Comparison of ENCODE assay signal across 9 mouse cellular contexts in the genomic region with DNA sequence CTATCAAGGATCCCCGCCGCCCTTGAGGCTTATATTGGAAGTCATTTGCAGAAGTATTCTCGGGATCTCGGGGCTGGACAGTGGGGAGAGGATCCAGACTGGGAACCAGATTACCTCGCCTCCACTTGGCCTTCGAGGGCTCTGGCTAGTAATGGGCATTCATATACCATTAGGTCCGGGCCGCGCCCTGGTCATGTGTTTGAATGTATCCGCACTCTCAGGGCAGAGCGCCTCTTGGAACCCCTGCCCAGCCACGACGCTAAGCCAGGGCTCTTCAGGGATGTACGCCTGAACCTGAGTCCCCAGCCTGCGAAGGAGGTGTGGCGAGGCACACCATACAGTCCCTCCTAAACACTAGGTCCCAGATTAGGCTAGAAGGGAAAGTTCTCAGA. TPM values are rescaled to one million over a fixed set of nuclear protein-coding genes. Genes with fewer than 3 reads are reported as not detected.
DNase-seq lines count a peak whose midpoint lies in the region; ATAC-seq and TF ChIP-seq lines count a peak whose summit lies in the region.
"Had no signal": no experiment of that assay in that cellular context is flagged by ENCODE, and none has a peak within 500 bp of the region (broad histone marks: within the 10 kb centered on the region; RNA-seq: fewer than 3 reads in every experiment).

No protein-coding gene starts in this region.

- peaks cover 5% of the 10 kb centered on the region; the same call in 1 of the 2 replicates for H3K4me1 ChIP-seq in heart, embryonic 15.5 days (replicated peaks)
- H3K4me1 ChIP-seq in intestine, embryonic 14.5 days (replicated peaks; ENCODE audit: control insufficient read depth, insufficient read depth, low read length): no peaks in the 10 kb centered on the region

- intact Hi-C loops in heart, postnatal 25 days (cut with DNase I): no loop called here
- intact Hi-C loops in left cerebral cortex, postnatal 25 days (cut with DNase I): no loop called here

- ATAC-seq in heart, embryonic 15.5 days (replicated peaks; ENCODE audit: insufficient number of reproducible peaks, insufficient read depth, low FRiP score, low read depth): no peak
- no peak for ATAC-seq in intestine, embryonic 14.5 days (replicated peaks; ENCODE audit: low FRiP score, low TSS enrichment, low read depth)
- ATAC-seq in erythroblast, adult 5-6 weeks (replicated peaks; ENCODE audit: low FRiP score, poor library complexity, severe bottlenecking): no peak

- H3K9me3 ChIP-seq in heart, embryonic 15.5 days (replicated peaks): no peaks in the 10 kb centered on the region
- no peaks in the 10 kb centered on the region for H3K9me3 ChIP-seq in intestine, embryonic 14.5 days (ENCODE audit: control insufficient read depth, low read length)

- no peak overlapping the region for H3K9ac ChIP-seq in heart, embryonic 15.5 days
- no peak overlapping the region for H3K9ac ChIP-seq in intestine, embryonic 14.5 days (ENCODE audit: low read length)
- H3K9ac ChIP-seq: liver, embryonic 14.5 days had no signal

- H3K79me2 ChIP-seq in myocyte (ENCODE audit: control insufficient read depth, insufficient read depth): no peaks in the 10 kb centered on the region

- H3K4me3 ChIP-seq in heart, embryonic 15.5 days: peak overlapping the region; percentile 43
- peak overlapping the region; percentile 34 for H3K4me3 ChIP-seq in intestine, embryonic 14.5 days (ENCODE audit: low read depth, low read length)
- no peak overlapping the region for H3K4me3 ChIP-seq in myocyte

- no peak for TF ChIP-seq POLR2A in myocyte (IDR thresholded peaks at IDR 0.05; ENCODE audit: insufficient read length, low read depth)

- WGBS in heart, embryonic 15.5 days: 20% methylated on average over 16 of the region's 16 CpGs
- WGBS in intestine, embryonic 14.5 days: 18% methylated on average over 16 of the region's 16 CpGs

- H3K36me3 ChIP-seq in heart, embryonic 15.5 days: no peaks in the 10 kb centered on the region
- no peaks in the 10 kb centered on the region for H3K36me3 ChIP-seq in intestine, embryonic 14.5 days (ENCODE audit: control insufficient read depth, insufficient read depth, low read length)
- H3K36me3 ChIP-seq in myocyte (ENCODE audit: control insufficient read depth, insufficient read depth): no peaks in the 10 kb centered on the region

- no peak overlapping the region for H3K27ac ChIP-seq in heart, embryonic 15.5 days
- no peak overlapping the region for H3K27ac ChIP-seq in intestine, embryonic 14.5 days (ENCODE audit: low read depth)
- H3K27ac ChIP-seq: liver, embryonic 14.5 days had no signal

- H3K27me3 ChIP-seq in heart, embryonic 15.5 days: peaks cover 21% of the 10 kb centered on the region
- H3K27me3 ChIP-seq in intestine, embryonic 14.5 days (replicated peaks; ENCODE audit: control insufficient read depth, insufficient read depth, low read length): peaks cover 19% of the 10 kb centered on the region
- H3K27me3 ChIP-seq in myocyte (ENCODE audit: control insufficient read depth, insufficient read depth, insufficient read length): peaks cover 4% of the 10 kb centered on the region

- H3ac ChIP-seq in myocyte (ENCODE audit: control insufficient read depth, insufficient read length): no peak overlapping the region

- peak overlapping the region; percentile 71 for H3K4me2 ChIP-seq in heart, embryonic 15.5 days
- peak overlapping the region; percentile 56 for H3K4me2 ChIP-seq in intestine, embryonic 14.5 days (ENCODE audit: low read length)
- peak overlapping the region; percentile 42 for H3K4me2 ChIP-seq in myocyte (ENCODE audit: low read depth)

- no peak for DNase-seq in heart, postnatal 25 days (ENCODE audit: low spot score)
- DNase-seq in embryo, embryonic 10 days (ENCODE audit: low spot score): peak; percentile 8
- peak; percentile 50 for DNase-seq in intestine, embryonic 14.5 days (ENCODE audit: low spot score)
- DNase-seq in left cerebral cortex, postnatal 25 days (ENCODE audit: low spot score in 2 of 2): no peak
- DNase-seq in T-cell, adult 2 months (ENCODE audit: low spot score): no peak

TF ChIP-seq in myocyte, 11 proteins besides CTCF, POLR2A, EP300 and RAD21:
- no peak for TF ChIP-seq MYOG (IDR thresholded peaks at IDR 0.05; ENCODE audit: control insufficient read depth in 1 of 3, insufficient read depth in 1 of 3, insufficient read length in 2 of 3, low read depth in 2 of 3)
- no peak for TF ChIP-seq TCF12 (IDR thresholded peaks at IDR 0.05; ENCODE audit: insufficient read depth, poor library complexity, severe bottlenecking)

RNA-seq across cellular contexts. Expression of a gene that starts 10.9 kb away (rescaled TPM):
- polyA plus RNA-seq in heart, embryonic 15.5 days (2015; fragmentation: Nextera tagmentation; extraction: Ambion mirVana): 0.04 and 0.22 TPM in 2 replicates
- not detected for total RNA-seq in heart, postnatal 25 days (2021)
- 0.12 TPM in 1 of 2 replicates, not detected in the other for polyA plus RNA-seq in intestine, embryonic 14.5 days (2014; fragmentation: Nextera tagmentation; extraction: Ambion mirVana)
- not detected for polyA plus RNA-seq in myocyte (2012; fragmentation: generic; extraction: Trizol)
- total RNA-seq in left cerebral cortex, postnatal 25 days (2021): not detected
- total RNA-seq in erythroblast, adult 5-6 weeks (2015; ENCODE audit: low replicate concordance): not detected in 2 replicates
- total RNA-seq in erythroblast, adult 5-6 weeks (2017; ENCODE audit: low replicate concordance): not detected in 2 replicates

RNA-seq across cellular contexts. Expression of a gene that starts 14.9 kb away (rescaled TPM):
- 0.25 and 2.3 TPM in 2 replicates for polyA plus RNA-seq in heart, embryonic 15.5 days (2015; fragmentation: Nextera tagmentation; extraction: Ambion mirVana)
- total RNA-seq in heart, postnatal 25 days (2021): 1 to 10 TPM; 2.2 to 2.3 TPM
- 15.1 and 18.0 TPM in 2 replicates for polyA plus RNA-seq in intestine, embryonic 14.5 days (2014; fragmentation: Nextera tagmentation; extraction: Ambion mirVana)
- polyA plus RNA-seq in myocyte (2012; fragmentation: generic; extraction: Trizol): 0.65 TPM
- 100 to 1,000 TPM; 152 to 158 TPM for total RNA-seq in left cerebral cortex, postnatal 25 days (2021)
- 5.2 TPM in 2 replicates for total RNA-seq in erythroblast, adult 5-6 weeks (2015; ENCODE audit: low replicate concordance)
- total RNA-seq in erythroblast, adult 5-6 weeks (2017; ENCODE audit: low replicate concordance): 5.3 and 6.2 TPM in 2 replicates

RNA-seq across cellular contexts. Expression of a gene that starts 40.6 kb away (rescaled TPM):
- polyA plus RNA-seq in heart, embryonic 15.5 days (2015; fragmentation: Nextera tagmentation; extraction: Ambion mirVana): 1.2 and 5.5 TPM in 2 replicates
- 1 to 10 TPM; 1.5 to 1.8 TPM for total RNA-seq in heart, postnatal 25 days (2021)
- polyA plus RNA-seq in intestine, embryonic 14.5 days (2014; fragmentation: Nextera tagmentation; extraction: Ambion mirVana): 4.1 and 4.3 TPM in 2 replicates
- 0.24 TPM for polyA plus RNA-seq in myocyte (2012; fragmentation: generic; extraction: Trizol)
- 1 to 10 TPM; 3.6 to 4.7 TPM for total RNA-seq in left cerebral cortex, postnatal 25 days (2021)
- total RNA-seq in erythroblast, adult 5-6 weeks (2015; ENCODE audit: low replicate concordance): 15.5 and 16.3 TPM in 2 replicates
- total RNA-seq in erythroblast, adult 5-6 weeks (2017; ENCODE audit: low replicate concordance): 18.4 and 23.4 TPM in 2 replicates

RNA-seq across cellular contexts. Expression of a gene that starts 40.7 kb away (rescaled TPM):
- polyA plus RNA-seq in heart, embryonic 15.5 days (2015; fragmentation: Nextera tagmentation; extraction: Ambion mirVana): 84.5 and 90.5 TPM in 2 replicates
- total RNA-seq in heart, postnatal 25 days (2021): 10 to 100 TPM; 61.5 to 69.3 TPM
- 155 and 169 TPM in 2 replicates for polyA plus RNA-seq in intestine, embryonic 14.5 days (2014; fragmentation: Nextera tagmentation; extraction: Ambion mirVana)
- 83.1 TPM for polyA plus RNA-seq in myocyte (2012; fragmentation: generic; extraction: Trizol)
- total RNA-seq in left cerebral cortex, postnatal 25 days (2021): 10 to 100 TPM; 45.4 to 53.4 TPM
- total RNA-seq in erythroblast, adult 5-6 weeks (2015; ENCODE audit: low replicate concordance): 10.6 and 26.8 TPM in 2 replicates
- 18.1 TPM in 2 replicates for total RNA-seq in erythroblast, adult 5-6 weeks (2017; ENCODE audit: low replicate concordance)

RNA-seq across cellular contexts. Expression of a gene that starts 49.6 kb away (rescaled TPM):
- 52.0 and 53.5 TPM in 2 replicates for polyA plus RNA-seq in heart, embryonic 15.5 days (2015; fragmentation: Nextera tagmentation; extraction: Ambion mirVana)
- 1 to 10 TPM; 5.8 to 6.2 TPM for total RNA-seq in heart, postnatal 25 days (2021)
- 59.3 and 63.8 TPM in 2 replicates for polyA plus RNA-seq in intestine, embryonic 14.5 days (2014; fragmentation: Nextera tagmentation; extraction: Ambion mirVana)
- 103 TPM for polyA plus RNA-seq in myocyte (2012; fragmentation: generic; extraction: Trizol)
- total RNA-seq in left cerebral cortex, postnatal 25 days (2021): 1 to 10 TPM; 4.4 to 4.9 TPM
- 7.7 TPM in 1 of 2 replicates, not detected in the other for total RNA-seq in erythroblast, adult 5-6 weeks (2015; ENCODE audit: low replicate concordance)
- total RNA-seq in erythroblast, adult 5-6 weeks (2017; ENCODE audit: low replicate concordance): 5.4 and 12.4 TPM in 2 replicates

Comparison
In these comparisons a context has a peak if more than half of its experiments do, and no peak if none do; other contexts are left out.
1. DNase-seq: peak in embryo, embryonic 10 days (single experiment) and intestine, embryonic 14.5 days (single experiment); none in heart, postnatal 25 days (single experiment), left cerebral cortex, postnatal 25 days (0 of 2) and T-cell, adult 2 months (single experiment).
2. RNA of a gene that starts 14.9 kb away (total RNA-seq): 152 to 158 TPM in left cerebral cortex, postnatal 25 days; 5.2 to 6.2 TPM in erythroblast, adult 5-6 weeks and 2.2 to 2.3 TPM in heart, postnatal 25 days; every median in the first group is over 10 times any median in the second.
3. Peak in every context shown above with its lines, with median percentiles within 50 percentile points of each other: H3K4me2 ChIP-seq.